Mouse (Mus musculus): ENCODE measurements around the gene Tmem235. TPM values are rescaled to one million over a fixed set of nuclear protein-coding genes. Genes with fewer than 3 reads are reported as not detected.

Tmem235 gene
- polyA plus RNA-seq, 1 experiment = not detected

DNA sequence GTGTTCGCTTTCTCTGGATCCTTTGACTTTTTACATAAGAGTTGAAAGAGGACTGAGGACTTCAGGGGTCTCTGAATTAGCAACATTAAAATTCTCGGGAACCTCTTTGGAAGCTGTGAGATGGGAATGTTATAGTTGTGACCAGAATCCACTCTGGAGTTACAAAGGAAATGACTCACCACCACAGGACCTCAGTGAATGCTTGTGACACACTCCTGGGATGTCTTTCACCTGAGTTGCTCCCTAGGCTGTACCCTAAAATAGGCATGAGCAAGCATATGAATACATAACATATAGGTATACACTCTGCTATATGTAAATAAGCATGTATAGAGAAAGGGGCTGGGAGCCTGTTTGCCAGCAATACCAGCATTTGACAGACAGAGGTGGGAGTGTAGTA lies 17.1 kb upstream of the Tmem235 start:
- Histone ChIP-seq H3K27ac (ENCODE audit: insufficient read depth, low read length) (no peak overlapping the region), H3K4me3 (ENCODE audit: extremely low read depth, insufficient read depth, insufficient read length) (no peak overlapping the region), H3K36me3 (ENCODE audit: control insufficient read depth, insufficient read depth, low read length) (0 out of 2 replicates have a peak, but pooled peaks cover 2% of the 10 kb centered on the region), H3K27me3 (ENCODE audit: control insufficient read depth, insufficient read depth, low read length) (no peaks in the 10 kb centered on the region), H3K4me1 (ENCODE audit: control insufficient read depth, insufficient read depth, insufficient read length) (peaks cover 8% of the 10 kb centered on the region; the same call in 1 of the 2 replicates)
- TF ChIP-seq CTCF (IDR thresholded peaks at IDR 0.05; ENCODE audit: extremely low read depth, insufficient read depth, insufficient read length, insufficient replicate concordance) = no peak
- TF ChIP-seq POLR2A (IDR thresholded peaks at IDR 0.05; ENCODE audit: low read depth, low read length) = no peak
- 88% methylated on average over 2 of the region's 2 CpGs for WGBS
- DNase-seq (ENCODE audit: low read depth in 1 of 2, low spot score in 2 of 2) = no peak

DNA sequence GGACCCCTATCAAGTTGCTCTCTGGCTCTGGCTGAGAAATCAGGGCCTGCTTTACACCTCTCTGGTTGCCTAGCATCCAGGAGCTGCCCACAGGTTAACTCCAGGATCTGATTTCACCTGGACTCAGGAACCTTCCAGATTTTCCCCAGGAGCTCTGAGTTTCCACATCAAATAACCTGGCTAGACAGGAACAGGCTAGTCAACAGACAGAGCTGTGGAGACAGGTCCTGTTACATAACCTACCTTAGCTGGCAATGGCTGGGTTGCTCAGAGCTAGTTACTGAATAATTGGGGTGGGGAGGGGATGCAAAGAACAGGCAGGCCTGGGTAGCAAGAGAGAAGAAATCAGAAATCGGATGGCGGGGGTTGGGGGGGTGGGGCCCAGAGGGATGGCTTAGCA lies 15.6 kb upstream of the Tmem235 start:
- Histone ChIP-seq H3K36me3 (ENCODE audit: control insufficient read depth, insufficient read depth, low read length) (no peaks in the 10 kb centered on the region), H3K4me3 (ENCODE audit: extremely low read depth, insufficient read depth, insufficient read length) (no peak overlapping the region), H3K27ac (ENCODE audit: insufficient read depth, low read length) (no peak overlapping the region), H3K4me1 (ENCODE audit: control insufficient read depth, insufficient read depth, insufficient read length) (peaks cover 8% of the 10 kb centered on the region; the same call in 1 of the 2 replicates), H3K27me3 (ENCODE audit: control insufficient read depth, insufficient read depth, low read length) (no peaks in the 10 kb centered on the region)
- TF ChIP-seq POLR2A (IDR thresholded peaks at IDR 0.05; ENCODE audit: low read depth, low read length) (no peak), CTCF (IDR thresholded peaks at IDR 0.05; ENCODE audit: extremely low read depth, insufficient read depth, insufficient read length, insufficient replicate concordance) (no peak)
- 90% methylated on average over 2 of the region's 2 CpGs for WGBS
- DNase-seq (ENCODE audit: low read depth in 1 of 2, low spot score in 2 of 2) = no peak

DNA sequence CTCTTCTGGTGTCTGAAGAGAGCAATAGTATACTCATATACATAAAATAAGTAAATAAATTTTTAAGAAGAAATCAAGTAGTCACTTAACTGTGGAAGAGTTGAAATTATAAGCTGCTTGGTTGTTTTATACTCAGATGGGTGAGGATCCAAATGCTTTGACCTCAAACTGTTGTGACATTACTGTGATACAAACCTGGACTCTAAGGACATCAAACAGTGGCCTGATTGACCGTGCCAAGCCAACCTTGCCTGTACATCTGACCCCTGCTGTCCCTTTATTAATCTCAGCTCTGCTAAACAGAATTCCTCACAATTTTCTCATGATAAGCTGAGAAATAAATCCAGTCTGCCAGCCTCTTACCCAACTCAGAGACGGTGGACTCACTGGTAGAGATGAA lies 14.9 kb upstream of the Tmem235 start:
- 97% methylated on average over 2 of the region's 2 CpGs for WGBS
- Histone ChIP-seq H3K4me1 (ENCODE audit: control insufficient read depth, insufficient read depth, insufficient read length) (peaks cover 8% of the 10 kb centered on the region; the same call in 1 of the 2 replicates), H3K36me3 (ENCODE audit: control insufficient read depth, insufficient read depth, low read length) (no peaks in the 10 kb centered on the region), H3K27ac (ENCODE audit: insufficient read depth, low read length) (no peak overlapping the region), H3K4me3 (ENCODE audit: extremely low read depth, insufficient read depth, insufficient read length) (no peak overlapping the region), H3K27me3 (ENCODE audit: control insufficient read depth, insufficient read depth, low read length) (no peaks in the 10 kb centered on the region)
- TF ChIP-seq POLR2A (IDR thresholded peaks at IDR 0.05; ENCODE audit: low read depth, low read length) = no peak
- TF ChIP-seq CTCF (IDR thresholded peaks at IDR 0.05; ENCODE audit: extremely low read depth, insufficient read depth, insufficient read length, insufficient replicate concordance) = no peak
- DNase-seq (ENCODE audit: low read depth in 1 of 2, low spot score in 2 of 2) = no peak

DNA sequence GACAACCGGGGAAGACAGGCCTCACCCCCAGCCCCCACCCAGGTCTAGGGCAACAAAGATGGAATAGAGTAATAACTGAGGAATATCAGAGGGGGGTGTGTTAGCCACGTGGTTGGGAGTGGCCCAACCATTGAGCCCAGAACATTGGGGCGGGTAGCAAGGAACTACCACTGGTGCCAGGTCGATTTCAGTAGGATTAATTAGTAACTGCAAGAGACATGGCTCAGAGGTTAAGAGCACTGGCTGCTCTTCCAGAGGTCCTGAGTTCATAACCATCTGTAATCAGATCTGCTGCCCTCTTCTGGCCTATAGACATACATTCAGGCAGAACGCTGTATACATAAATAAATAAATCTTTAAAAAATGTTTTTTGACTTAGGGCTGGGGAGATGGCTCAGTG lies 13.9 kb upstream of the Tmem235 start:
- TF ChIP-seq POLR2A (IDR thresholded peaks at IDR 0.05; ENCODE audit: low read depth, low read length) = no peak
- TF ChIP-seq CTCF (IDR thresholded peaks at IDR 0.05; ENCODE audit: extremely low read depth, insufficient read depth, insufficient read length, insufficient replicate concordance) = no peak
- no peak for DNase-seq (ENCODE audit: low read depth in 1 of 2, low spot score in 2 of 2)
- Histone ChIP-seq H3K27me3 (ENCODE audit: control insufficient read depth, insufficient read depth, low read length) (no peaks in the 10 kb centered on the region), H3K4me3 (ENCODE audit: extremely low read depth, insufficient read depth, insufficient read length) (no peak overlapping the region), H3K36me3 (ENCODE audit: control insufficient read depth, insufficient read depth, low read length) (no peaks in the 10 kb centered on the region), H3K4me1 (ENCODE audit: control insufficient read depth, insufficient read depth, insufficient read length) (peaks cover 8% of the 10 kb centered on the region; the same call in 1 of the 2 replicates), H3K27ac (ENCODE audit: insufficient read depth, low read length) (peak overlapping the region; percentile 11; the same call in 1 of the 2 replicates)
- 61% methylated on average over 5 of the region's 5 CpGs for WGBS

DNA sequence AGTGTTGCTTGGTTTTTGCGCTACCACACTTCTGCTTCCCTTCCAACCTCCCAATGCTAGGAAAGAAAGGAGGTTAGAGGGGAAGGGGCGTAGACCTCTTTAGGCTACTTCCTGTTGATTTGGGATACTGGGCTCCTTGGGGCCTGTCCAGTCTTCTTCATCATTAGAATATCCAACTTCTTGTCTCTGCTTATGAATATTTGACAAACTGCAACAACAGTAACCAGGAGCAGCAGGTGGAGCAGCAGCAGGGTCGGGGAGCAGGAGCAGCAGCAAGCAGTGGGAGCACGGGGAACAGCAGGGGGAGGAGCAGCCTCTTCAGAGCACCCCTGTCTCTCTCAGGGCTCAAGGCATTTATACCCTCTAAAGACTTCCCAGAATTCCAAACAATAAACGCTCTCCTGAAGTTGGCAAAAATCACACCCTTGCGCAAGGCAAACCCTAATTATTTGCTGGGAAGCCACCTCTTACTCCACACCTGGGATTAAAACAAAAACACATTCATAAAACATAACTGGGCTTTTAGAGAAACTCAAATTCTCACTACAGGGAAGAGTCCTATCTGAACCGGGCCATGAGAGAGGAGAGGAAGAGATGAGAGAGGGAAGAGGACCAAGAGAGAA lies 12.8 kb upstream of the Tmem235 start:
- DNase-seq (ENCODE audit: low read depth in 1 of 2, low spot score in 2 of 2) = no peak
- TF ChIP-seq CTCF (IDR thresholded peaks at IDR 0.05; ENCODE audit: extremely low read depth, insufficient read depth, insufficient read length, insufficient replicate concordance) = no peak
- TF ChIP-seq POLR2A (IDR thresholded peaks at IDR 0.05; ENCODE audit: low read depth, low read length) = no peak
- H3K4me3 ChIP-seq (ENCODE audit: extremely low read depth, insufficient read depth, insufficient read length) = peak overlapping the region; percentile 95

DNA sequence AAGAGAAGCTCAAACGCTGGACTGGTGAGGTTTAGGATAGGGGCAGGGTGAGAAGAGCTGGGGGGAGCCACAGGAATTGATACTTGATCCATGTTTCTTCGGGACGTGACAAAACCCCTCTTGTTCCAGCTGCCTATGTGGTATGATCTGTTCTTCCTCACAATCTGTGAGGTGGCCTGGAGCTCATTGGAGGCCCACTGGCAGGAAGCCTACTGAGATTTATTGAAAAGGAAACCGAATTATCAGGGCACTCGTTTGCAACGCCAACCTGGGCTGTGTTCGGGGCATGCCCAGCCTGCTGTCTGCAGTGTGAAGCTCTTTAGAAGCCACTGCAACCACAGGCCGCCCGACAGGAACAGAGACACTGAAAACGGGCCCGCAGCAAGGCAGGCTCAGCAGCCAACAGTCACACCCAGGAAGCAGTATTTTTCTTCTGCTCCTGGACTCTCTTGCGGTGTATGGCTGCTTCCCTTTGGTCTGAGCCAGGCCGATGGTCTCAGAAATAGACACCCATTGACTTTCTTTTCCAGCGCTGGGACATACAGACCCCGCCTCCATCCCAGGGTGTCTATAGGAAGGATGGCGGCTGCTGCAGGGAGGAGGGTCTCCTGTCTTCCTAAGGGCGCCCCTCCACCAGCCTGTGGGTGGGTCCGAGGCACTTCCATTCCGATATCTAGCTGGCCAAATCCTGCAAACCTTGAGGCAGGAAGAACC lies 12.1 kb upstream of the Tmem235 start:
- peaks cover 8% of the 10 kb centered on the region; the same call in 1 of the 2 replicates for H3K4me1 ChIP-seq (ENCODE audit: control insufficient read depth, insufficient read depth, insufficient read length)
- H3K4me3 ChIP-seq (ENCODE audit: extremely low read depth, insufficient read depth, insufficient read length) = peak overlapping the region; percentile 95
- no peaks in the 10 kb centered on the region for H3K27me3 ChIP-seq (ENCODE audit: control insufficient read depth, insufficient read depth, low read length)
- H3K27ac ChIP-seq (ENCODE audit: insufficient read depth, low read length) = peak overlapping the region; percentile 97
- H3K36me3 ChIP-seq (ENCODE audit: control insufficient read depth, insufficient read depth, low read length) = peaks cover 1% of the 10 kb centered on the region; the same call in 1 of the 2 replicates
- no peak; the same call in 1 of the 2 replicates for TF ChIP-seq POLR2A (IDR thresholded peaks at IDR 0.05; ENCODE audit: low read depth, low read length)
- no peak for TF ChIP-seq CTCF (IDR thresholded peaks at IDR 0.05; ENCODE audit: extremely low read depth, insufficient read depth, insufficient read length, insufficient replicate concordance)
- WGBS = 4% methylated on average over 19 of the region's 19 CpGs
- DNase-seq (ENCODE audit: low read depth in 1 of 2, low spot score in 2 of 2) = peak in 1 of 2 experiments; percentile 63

More for the DNA sequence above, 12.8 kb upstream of the Tmem235 start:
- Histone ChIP-seq H3K36me3 (ENCODE audit: control insufficient read depth, insufficient read depth, low read length) (peaks cover under 1% of the 10 kb centered on the region; the same call in 1 of the 2 replicates), H3K27ac (ENCODE audit: insufficient read depth, low read length) (peak overlapping the region; percentile 97), H3K4me1 (ENCODE audit: control insufficient read depth, insufficient read depth, insufficient read length) (peaks cover 8% of the 10 kb centered on the region; the same call in 1 of the 2 replicates), H3K27me3 (ENCODE audit: control insufficient read depth, insufficient read depth, low read length) (no peaks in the 10 kb centered on the region)
- 73% methylated on average over 7 of the region's 7 CpGs for WGBS

Data from spleen, adult 2 months (tissue).